Mouse (Mus musculus) embryonic stem cell, embryonic (primary cell): ENCODE data around the gene Plscr4.

Experiments
- CTCF ChIA-PET, 4 experiments: fragments of 300-600 bp in 2 of 4; fragments of 350-600 bp in 2 of 4; sonication (Branson Sonifier 250); formaldehyde crosslinking; loops; one replicate each; lab custom pipeline; 2022; ENCODE audit warnings: inconsistent platforms in 2 of 4; lab: Charles Lee
- POLR2A ChIA-PET, 4 experiments: fragments of 300-600 bp in 2 of 4; fragments of 350-600 bp in 2 of 4; sonication (Branson Sonifier 250); formaldehyde crosslinking; loops; one replicate each; lab custom pipeline; 2022; ENCODE audit warnings: antibody characterized with exemption in 4 of 4, inconsistent platforms in 1 of 4; lab: Charles Lee

The Plscr4 gene

GRCm38 (mm10) chr9:92457261-92458058 lies at the start of gene Plscr4:
Gene Plscr4 (plus strand): TSS chr9:92457373.
- CTCF ChIA-PET, result no interaction called here
- POLR2A ChIA-PET, result interaction anchor here in 2 of 4 experiments (0.9 to 1.7 kb wide), 4 partner anchors 84 to 207 kb away, joined by 3 to 7 read pairs (median 4); partner anchors contain the start of gene Plod2 (in 1 of the 2)

- POLR2A ChIA-PET, result no interaction called here
Measured at GRCm38 (mm10) chr9:92410225-92410624, 46.9 kb upstream of the Plscr4 start.

GRCm38 (mm10) chr9:92412045-92412444 lies 45.1 kb upstream of the Plscr4 start:
- POLR2A ChIA-PET, result no interaction called here

More at GRCm38 (mm10) chr9:92410225-92410624, 46.9 kb upstream of the Plscr4 start:
- CTCF ChIA-PET, result no interaction called here

GRCm38 (mm10) chr9:92413684-92414083 lies 43.5 kb upstream of the Plscr4 start:
- POLR2A ChIA-PET, result no interaction called here
- CTCF ChIA-PET, result no interaction called here

More at GRCm38 (mm10) chr9:92412045-92412444, 45.1 kb upstream of the Plscr4 start:
- CTCF ChIA-PET, result no interaction called here

- CTCF ChIA-PET, result no interaction called here
Measured at GRCm38 (mm10) chr9:92437781-92438180, 19.4 kb upstream of the Plscr4 start.

GRCm38 (mm10) chr9:92441468-92441867 lies 15.7 kb upstream of the Plscr4 start:
- CTCF ChIA-PET, result interaction anchor here in 1 of 4 experiments (0.7 kb wide), 1 partner anchor 690 kb away, joined by 15 read pairs; no protein-coding TSS in a partner anchor
- POLR2A ChIA-PET, result interaction anchor here in 1 of 4 experiments (0.5 to 0.9 kb wide), 2 partner anchors 15 to 159 kb away, joined by 3 to 4 read pairs; no protein-coding TSS in a partner anchor

More at GRCm38 (mm10) chr9:92437781-92438180, 19.4 kb upstream of the Plscr4 start:
- POLR2A ChIA-PET, result no interaction called here

GRCm38 (mm10) chr9:92444536-92444935 lies 12.6 kb upstream of the Plscr4 start:
- CTCF ChIA-PET, result no interaction called here
- POLR2A ChIA-PET, result no interaction called here

GRCm38 (mm10) chr9:92456605-92457004 lies 568 bp upstream of the Plscr4 start:
- ChIA-PET POLR2A (interaction anchor here in 2 of 4 experiments (0.9 to 1.7 kb wide), 3 partner anchors 15 to 206 kb away, joined by 3 to 7 read pairs (median 5); partner anchors contain the start of gene Plod2 (in 1 of the 2)), CTCF (no interaction called here)

GRCm38 (mm10) chr9:92458059-92458402 lies 858 bp downstream of the Plscr4 start:
- POLR2A ChIA-PET, result interaction anchor here in 2 of 4 experiments (0.9 to 1.7 kb wide), 4 partner anchors 84 to 208 kb away, joined by 3 to 7 read pairs (median 4); partner anchors contain the start of gene Plod2 (in 1 of the 2)

GRCm38 (mm10) chr9:92458418-92458817 lies 1.2 kb downstream of the Plscr4 start:
- ChIA-PET CTCF (no interaction called here), POLR2A (interaction anchor here in 1 of 4 experiments (1.4 kb wide), 1 partner anchor 208 kb away, joined by 4 read pairs; no protein-coding TSS in a partner anchor)

More at GRCm38 (mm10) chr9:92458059-92458402, 858 bp downstream of the Plscr4 start:
- CTCF ChIA-PET, result no interaction called here

- ChIA-PET CTCF (no interaction called here), POLR2A (no interaction called here)
Measured at GRCm38 (mm10) chr9:92467724-92468123, 10.6 kb downstream of the Plscr4 start.

GRCm38 (mm10) chr9:92472256-92472855 lies 15.2 kb downstream of the Plscr4 start:
- ChIA-PET CTCF (no interaction called here), POLR2A (interaction anchor here in 1 of 4 experiments (0.6 kb wide), 1 partner anchor 1790 kb away, joined by 4 read pairs; no protein-coding TSS in a partner anchor)

- POLR2A ChIA-PET, result interaction anchor here in 1 of 4 experiments (0.6 kb wide), 1 partner anchor 1789 kb away, joined by 4 read pairs; no protein-coding TSS in a partner anchor
- CTCF ChIA-PET, result no interaction called here
Measured at GRCm38 (mm10) chr9:92473178-92473577, 16.0 kb downstream of the Plscr4 start.

GRCm38 (mm10) chr9:92474244-92474643 lies 17.1 kb downstream of the Plscr4 start:
- POLR2A ChIA-PET, result no interaction called here

GRCm38 (mm10) chr9:92481663-92482062 lies 24.5 kb downstream of the Plscr4 start:
- CTCF ChIA-PET, result no interaction called here
- POLR2A ChIA-PET, result no interaction called here

More at GRCm38 (mm10) chr9:92474244-92474643, 17.1 kb downstream of the Plscr4 start:
- CTCF ChIA-PET, result no interaction called here

GRCm38 (mm10) chr9:92482551-92482950 lies 25.4 kb downstream of the Plscr4 start:
- POLR2A ChIA-PET, result no interaction called here
- CTCF ChIA-PET, result no interaction called here

- CTCF ChIA-PET, result no interaction called here
- POLR2A ChIA-PET, result no interaction called here
Measured at GRCm38 (mm10) chr9:92484710-92485267, 27.6 kb downstream of the Plscr4 start.

GRCm38 (mm10) chr9:92489857-92490256 lies 32.7 kb downstream of the Plscr4 start:
- CTCF ChIA-PET, result no interaction called here
- POLR2A ChIA-PET, result no interaction called here

GRCm38 (mm10) chr9:92490319-92490718 lies 33.1 kb downstream of the Plscr4 start:
- ChIA-PET POLR2A (no interaction called here), CTCF (no interaction called here)
